Mouse (Mus musculus) megakaryocyte-erythroid progenitor cell, adult 5-6 weeks (primary cell): ENCODE measurements at regions not wholly inside any gene's neighbourhood (a gene's known extent, or its start where the extent isn't known, plus 50 kb on each side); places are given as distances from the start of the nearest gene placed in this dataset.

ENCODE experiments used
- ATAC-seq: replicated peaks from 2 replicates; pipeline ENCODE4 v1.8.0; 2016; ENCODE audit warnings: mild to moderate bottlenecking, inconsistent platforms; ENCODE audit not compliant: severe bottlenecking, poor library complexity, low FRiP score, low TSS enrichment

GRCm38 (mm10) chr2:169524429-169524828 lies 63.1 kb downstream of the Gm11011 start:
- ATAC-seq: no peak

GRCm38 (mm10) chr2:169519941-169520340 lies 67.6 kb downstream of the Gm11011 start:
- no peak for ATAC-seq

DNA sequence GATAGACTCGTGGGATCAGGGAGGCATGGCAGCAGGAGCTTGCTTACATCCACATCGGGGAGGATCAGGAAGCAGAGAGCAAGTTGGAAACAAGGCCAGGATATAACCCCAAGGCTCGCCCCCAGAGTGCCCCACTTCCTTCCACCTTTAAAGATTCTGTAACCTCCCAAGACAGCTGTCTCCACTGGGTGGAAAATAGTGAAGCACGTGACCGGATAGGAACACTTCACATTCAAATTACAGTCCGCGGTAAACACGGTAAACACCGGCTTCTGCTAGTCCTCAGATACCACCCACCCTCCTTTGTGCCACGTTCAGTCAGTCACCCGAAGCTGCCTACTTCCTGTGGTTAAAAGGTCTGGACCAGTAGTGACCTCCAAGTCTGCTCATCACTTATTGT lies 72.2 kb downstream of the Gm11011 start:
- no peak for ATAC-seq

- ATAC-seq: no peak
Measured at GRCm38 (mm10) chr2:169510741-169511140, 76.8 kb downstream of the Gm11011 start.

- ATAC-seq: no peak
Measured at GRCm38 (mm10) chr2:169509406-169509805, 78.1 kb downstream of the Gm11011 start.

- ATAC-seq: no peak
Measured at GRCm38 (mm10) chr2:169504416-169505057, 83.0 kb downstream of the Gm11011 start.

- no peak for ATAC-seq
Measured at GRCm38 (mm10) chr2:169503598-169503958, 84.0 kb downstream of the Gm11011 start.

GRCm38 (mm10) chr2:169502717-169503597 lies 84.6 kb downstream of the Gm11011 start:
- no peak for ATAC-seq

- no peak for ATAC-seq
Measured at GRCm38 (mm10) chr2:169501736-169502340, 85.7 kb downstream of the Gm11011 start.

DNA sequence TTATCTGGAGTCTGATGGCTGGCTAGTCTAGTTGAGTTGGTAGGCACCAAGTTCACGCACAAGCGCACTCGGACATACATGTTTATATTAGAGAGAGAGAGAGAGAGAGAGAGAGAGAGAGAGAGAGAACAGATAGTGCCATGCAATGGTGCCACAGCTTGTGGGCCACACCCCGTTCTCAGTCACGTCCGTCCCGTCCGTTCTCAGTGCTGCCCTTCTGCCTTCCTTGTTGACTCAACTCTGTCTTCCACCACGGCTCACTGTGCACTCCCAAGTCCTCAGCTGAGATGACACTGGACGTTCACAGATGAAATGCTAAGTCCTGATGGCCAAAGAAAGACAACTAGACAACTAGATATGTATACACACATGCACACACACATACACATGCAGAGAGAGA lies 92.2 kb downstream of the Gm11011 start:
- no peak for ATAC-seq

GRCm38 (mm10) chr2:169494503-169495311 lies 92.8 kb downstream of the Gm11011 start:
- ATAC-seq: no peak

GRCm38 (mm10) chr2:169493609-169494275 lies 93.8 kb downstream of the Gm11011 start:
- ATAC-seq: no peak

DNA sequence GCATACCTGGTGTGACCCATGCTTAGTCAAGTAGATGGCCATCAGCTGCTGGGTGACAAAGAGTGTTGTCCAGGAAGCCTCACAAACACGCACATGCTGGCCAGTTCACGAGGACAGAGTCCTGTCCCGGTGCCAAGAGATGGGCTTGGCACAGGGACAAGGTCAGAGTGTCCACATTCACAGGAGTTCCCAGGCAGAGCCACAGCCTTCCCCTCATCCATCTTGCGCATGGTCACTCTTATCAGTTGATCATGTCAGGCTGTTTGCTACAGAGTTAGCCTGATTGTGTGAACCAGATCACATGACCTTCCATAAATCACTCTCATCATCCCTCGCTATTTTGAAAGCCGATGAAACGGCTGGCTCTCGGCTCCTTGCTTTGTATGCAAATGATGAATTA lies 103.6 kb downstream of the Gm11011 start:
- no peak for ATAC-seq

DNA sequence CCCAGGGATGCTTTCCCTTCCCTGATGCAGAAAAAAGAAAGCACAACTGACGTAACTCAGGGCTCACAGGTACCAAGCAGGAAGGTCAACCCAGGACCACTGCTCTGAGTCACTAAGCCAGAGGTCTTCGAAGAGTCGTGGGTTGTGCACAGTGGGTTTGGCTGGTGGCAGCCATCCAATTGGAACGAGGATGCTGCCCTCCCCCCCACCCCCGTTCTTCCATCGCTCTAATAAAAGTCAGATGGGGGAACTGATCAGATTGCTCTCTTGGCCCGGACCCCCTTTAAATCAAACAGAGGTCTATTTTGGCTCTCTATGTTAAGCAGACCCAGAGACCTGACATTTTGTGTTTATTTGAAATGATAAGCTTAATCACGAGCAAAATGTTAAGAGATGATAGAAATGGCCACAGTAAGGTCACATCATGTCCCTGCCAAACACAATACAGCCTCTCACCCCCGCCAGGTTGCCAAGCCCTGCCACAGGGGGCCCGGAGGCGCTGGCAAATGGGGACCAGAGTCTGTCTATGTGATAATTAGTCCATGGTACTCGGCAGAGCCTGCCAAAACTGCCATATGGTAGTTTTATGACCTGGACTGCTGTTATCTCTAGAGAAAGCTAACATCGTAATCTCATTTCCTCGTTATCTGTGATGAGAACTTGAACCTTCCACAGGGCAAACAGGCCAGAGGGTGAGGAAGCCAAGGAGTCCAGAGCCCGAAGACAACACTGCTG lies 105.6 kb downstream of the Gm11011 start:
- ATAC-seq: no peak

DNA sequence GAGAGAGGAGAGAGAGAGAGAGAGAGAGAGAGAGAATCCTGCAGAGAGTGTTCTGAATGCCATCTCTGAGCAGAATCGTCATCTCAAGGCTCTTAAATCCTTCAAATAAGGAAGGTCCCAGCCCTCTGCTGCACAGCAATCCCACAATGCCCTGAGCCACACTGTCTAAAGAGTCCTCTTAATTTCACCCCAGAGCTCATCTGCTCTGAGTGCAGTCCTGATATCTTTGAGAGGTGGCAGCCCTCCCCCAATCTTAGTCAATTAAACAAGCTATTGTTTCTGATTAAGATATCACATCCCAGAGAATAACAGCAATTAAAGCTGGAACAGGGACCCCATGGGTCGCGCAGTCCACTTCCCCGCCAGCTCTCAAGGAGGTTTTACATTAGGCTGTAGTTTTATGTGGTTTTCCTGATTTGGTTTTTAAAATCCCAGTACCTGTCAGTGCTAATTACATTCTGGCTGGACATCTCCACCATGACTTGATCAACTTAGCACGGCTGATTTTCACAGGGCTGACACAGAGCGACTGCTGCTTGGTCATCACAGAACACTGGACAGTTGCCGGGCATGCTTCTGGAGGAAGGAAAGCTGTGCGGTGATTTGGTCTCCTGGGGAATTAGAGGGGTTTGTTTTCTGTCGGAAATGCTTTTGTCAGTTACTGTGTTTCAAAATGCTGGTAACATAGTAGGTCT lies 113.0 kb downstream of the Gm11011 start:
- ATAC-seq: no peak

- ATAC-seq: no peak
Measured at GRCm38 (mm10) chr2:169469538-169469937, 118.0 kb downstream of the Gm11011 start.

DNA sequence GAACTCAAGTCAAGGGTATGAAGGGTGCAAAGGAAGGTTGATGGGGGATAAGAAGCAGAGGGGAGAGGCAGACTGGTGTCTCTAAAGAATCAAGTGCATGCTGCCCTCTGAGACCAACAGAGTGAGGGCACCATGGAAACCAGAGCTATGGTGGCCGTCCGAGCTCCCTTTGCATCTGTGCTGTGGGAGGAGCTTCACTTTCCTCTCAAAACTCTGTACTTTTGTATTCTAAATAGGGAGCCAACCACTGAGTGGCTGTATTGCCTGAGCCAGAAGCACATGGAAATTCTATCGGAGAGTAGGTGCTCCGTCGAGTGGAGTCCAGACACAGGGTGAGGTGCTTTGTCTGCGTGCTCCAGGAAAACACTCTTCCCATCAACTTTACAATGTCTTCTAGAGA lies 119.9 kb downstream of the Gm11011 start:
- ATAC-seq: no peak

DNA sequence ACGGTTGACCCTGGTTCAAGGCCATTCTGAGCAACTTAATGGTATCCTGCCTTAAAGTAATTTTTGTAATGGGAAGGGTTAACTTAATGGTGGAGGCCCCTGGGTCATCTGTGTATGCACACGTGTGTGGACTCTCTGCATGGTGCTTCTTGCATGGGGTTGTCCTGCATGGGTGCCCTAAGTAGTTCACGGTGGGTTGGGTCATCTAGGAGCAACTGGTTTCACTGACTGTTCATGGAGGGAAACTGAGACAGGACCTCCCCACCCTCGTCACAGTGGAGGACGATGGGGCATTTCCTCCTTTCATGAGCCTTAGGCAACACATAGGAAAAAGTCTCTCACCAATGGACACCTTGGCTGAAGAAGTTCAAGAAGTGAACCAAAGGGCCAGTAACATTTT lies 123.4 kb downstream of the Gm11011 start:
- ATAC-seq: no peak
